Mouse (Mus musculus) forebrain, embryonic 11.5 days (tissue): ENCODE measurements at regions not wholly inside any gene's neighbourhood (a gene's known extent, or its start where the extent isn't known, plus 50 kb on each side); places are given as distances from the start of the nearest gene placed in this dataset.
"Not testable (repeated sequence)": the region's sequence is repeated elsewhere in the genome, so short reads cannot be mapped to it uniquely, and the experiment has no call there.

Experiments
- ATAC-seq: fragments of 200-750 bp; cut with Nextera tagmentation; replicated peaks from 2 replicates; pipeline ENCODE4 v1.8.0; 2017; ENCODE audit warnings: moderate TSS enrichment; ENCODE audit not compliant: low FRiP score
- DNase-seq: peaks from one replicate; pipeline ENCODE4 v3.0.0-alpha.2; 2017; ENCODE audit warnings: low spot score
- H3K27ac ChIP-seq: fragments of 300-500 bp; sonication (generic); 2 replicates; pipeline ENCODE4 v1.5.1; 2014; ENCODE audit warnings: low read depth, low read length
- H3K27me3 ChIP-seq: fragments of 300-500 bp; sonication (generic); 2 replicates; pipeline ENCODE4 v1.6.1; 2014; ENCODE audit warnings: mild to moderate bottlenecking, low read length, mixed read lengths; ENCODE audit not compliant: control insufficient read depth, insufficient read depth
- H3K36me3 ChIP-seq: fragments of 300-500 bp; sonication (generic); 2 replicates; pipeline ENCODE4 v1.6.1; 2014; ENCODE audit warnings: mild to moderate bottlenecking, low read length, moderate library complexity, mixed read lengths; ENCODE audit not compliant: control insufficient read depth, insufficient read depth
- H3K4me1 ChIP-seq: fragments of 300-500 bp; sonication (generic); replicated peaks from 2 replicates; pipeline ENCODE4 v1.6.1; 2014; ENCODE audit warnings: low read length, mixed read lengths; ENCODE audit not compliant: control insufficient read depth, insufficient read depth
- H3K4me2 ChIP-seq: fragments of 300-500 bp; sonication (generic); 2 replicates; pipeline ENCODE4 v1.6.1; 2014; ENCODE audit warnings: low read depth, mild to moderate bottlenecking, low read length, moderate library complexity, mixed read lengths; ENCODE audit not compliant: severe bottlenecking
- H3K4me3 ChIP-seq: fragments of 300-500 bp; sonication (generic); 2 replicates; pipeline ENCODE4 v1.5.1; 2014; ENCODE audit warnings: low read depth, low read length
- H3K9ac ChIP-seq: fragments of 300-500 bp; sonication (generic); 2 replicates; pipeline ENCODE4 v1.6.1; 2014; ENCODE audit warnings: low read length
- H3K9me3 ChIP-seq: fragments of 300-500 bp; sonication (generic); 2 replicates; pipeline ENCODE4 v1.6.1; 2016; ENCODE audit warnings: low read length, mixed read lengths; ENCODE audit not compliant: control insufficient read depth
- WGBS: fragments of 180-500 bp; shearing (Covaris S2); extraction: QIAGEN DNeasy Blood & Tissue Kit; methylation state at CpG from one replicate; pipeline ENCODE4 v1.1.7; 2014; 5-methylcytosine and 5-hydroxymethylcytosine counted together

- Histone ChIP-seq H3K27me3 (no peaks in the 10 kb centered on the region), H3K4me2 (no peak overlapping the region), H3K4me1 (no peaks in the 10 kb centered on the region), H3K9me3 (peaks cover 7% of the 10 kb centered on the region; the same call in 1 of the 2 replicates), H3K36me3 (no peaks in the 10 kb centered on the region), H3K27ac (no peak overlapping the region), H3K9ac (no peak overlapping the region), H3K4me3 (no peak overlapping the region)
- ATAC-seq (no peak), DNase-seq (no peak)
- 78% methylated on average over 1 of the region's 1 CpGs for WGBS
Measured at GRCm38 (mm10) chr12:114597672-114598071, 1054.0 kb downstream of the Adam6a start.

DNA sequence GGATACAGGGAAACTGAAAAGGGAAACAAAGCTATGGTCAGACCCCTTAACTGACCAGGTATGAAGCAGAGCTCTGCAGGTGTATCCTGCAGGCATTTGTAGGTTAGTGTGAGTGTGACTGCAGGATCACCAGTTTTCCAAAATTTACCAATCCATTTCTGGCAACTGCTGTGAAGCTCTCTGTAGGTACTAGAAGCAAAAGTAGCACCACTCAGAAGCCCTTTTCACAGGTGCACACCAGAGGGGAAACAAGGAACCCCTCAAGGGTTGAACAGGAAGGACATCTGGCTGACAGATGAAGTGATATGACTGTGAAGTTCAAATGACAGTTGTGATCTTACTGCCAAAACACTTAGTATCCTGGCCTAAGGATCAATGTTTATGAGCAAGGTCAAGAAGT, 1065.5 kb downstream of the Adam6a start:
- H3K9me3 ChIP-seq = peaks cover 8% of the 10 kb centered on the region

GRCm38 (mm10) chr12:114612108-114612507, 1068.4 kb downstream of the Adam6a start:
- H3K9me3 ChIP-seq = peaks cover 8% of the 10 kb centered on the region
- ATAC-seq (no peak), DNase-seq (no peak)
- no peak overlapping the region for H3K4me3 ChIP-seq
- no peaks in the 10 kb centered on the region for H3K27me3 ChIP-seq
- H3K36me3 ChIP-seq = no peaks in the 10 kb centered on the region
- WGBS = 74% methylated on average over 2 of the region's 2 CpGs
- H3K4me1 ChIP-seq = no peaks in the 10 kb centered on the region
- H3K9ac ChIP-seq = no peak overlapping the region
- no peak overlapping the region for H3K4me2 ChIP-seq
- H3K27ac ChIP-seq = no peak overlapping the region

More for the DNA sequence above, 1065.5 kb downstream of the Adam6a start:
- no peak overlapping the region for H3K4me2 ChIP-seq
- no peak overlapping the region for H3K4me3 ChIP-seq
- H3K9ac ChIP-seq = no peak overlapping the region
- H3K4me1 ChIP-seq = no peaks in the 10 kb centered on the region
- ATAC-seq = no peak
- no peaks in the 10 kb centered on the region for H3K27me3 ChIP-seq
- H3K27ac ChIP-seq = no peak overlapping the region
- DNase-seq = no peak
- H3K36me3 ChIP-seq = no peaks in the 10 kb centered on the region

DNA sequence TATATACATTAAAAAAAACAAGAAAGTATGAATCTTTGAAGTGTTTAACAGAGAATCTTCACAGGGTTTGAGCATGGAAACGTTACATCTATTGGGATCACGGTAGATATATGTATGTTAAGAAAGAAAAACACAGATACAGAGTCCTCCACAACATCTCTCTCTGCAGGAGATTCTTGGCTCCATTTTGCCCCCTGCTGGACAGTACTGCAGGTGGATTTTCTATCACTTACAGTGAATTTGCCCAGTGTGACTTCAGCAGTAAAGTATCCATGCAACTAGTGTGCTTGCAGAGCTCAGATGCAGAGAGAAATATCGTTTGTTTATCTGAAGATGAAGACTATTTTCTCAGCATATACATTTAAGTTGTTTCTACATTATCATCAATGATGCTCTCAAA, 1071.5 kb downstream of the Adam6a start:
- Histone ChIP-seq H3K4me2 (no peak overlapping the region), H3K9me3 (peaks cover 7% of the 10 kb centered on the region), H3K4me1 (no peaks in the 10 kb centered on the region), H3K9ac (no peak overlapping the region), H3K4me3 (no peak overlapping the region), H3K27me3 (no peaks in the 10 kb centered on the region), H3K36me3 (no peaks in the 10 kb centered on the region), H3K27ac (no peak overlapping the region)
- 64% methylated on average over 3 of the region's 3 CpGs for WGBS
- DNase-seq (no peak), ATAC-seq (no peak)

GRCm38 (mm10) chr12:114615712-114616111, 1072.0 kb downstream of the Adam6a start:
- no peak overlapping the region for H3K9ac ChIP-seq
- 83% methylated on average over 1 of the region's 1 CpGs for WGBS
- no peaks in the 10 kb centered on the region for H3K36me3 ChIP-seq
- no peak overlapping the region for H3K4me3 ChIP-seq
- no peaks in the 10 kb centered on the region for H3K27me3 ChIP-seq
- DNase-seq (no peak), ATAC-seq (no peak)
- H3K9me3 ChIP-seq = peaks cover 2% of the 10 kb centered on the region; the same call in 1 of the 2 replicates
- H3K4me2 ChIP-seq = no peak overlapping the region
- no peaks in the 10 kb centered on the region for H3K4me1 ChIP-seq
- no peak overlapping the region for H3K27ac ChIP-seq

DNA sequence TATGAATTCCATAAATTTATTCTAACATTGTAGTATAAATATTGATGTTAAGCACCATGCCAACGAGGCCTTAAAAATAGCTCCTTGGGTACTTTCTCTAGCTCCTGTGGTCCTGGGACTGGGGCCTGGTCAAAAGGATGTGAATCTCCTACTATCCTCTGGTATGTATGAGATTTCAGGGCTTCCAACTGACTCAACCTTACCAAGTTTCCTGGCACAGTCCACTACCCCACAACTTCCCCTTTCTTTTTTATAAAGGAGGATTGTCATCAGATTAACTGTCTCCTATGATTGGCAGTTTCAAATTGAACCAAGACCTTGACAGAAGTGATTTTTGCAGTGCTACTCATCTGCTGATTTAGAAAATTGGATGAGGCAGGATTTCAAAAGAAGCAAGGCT, 1097.4 kb downstream of the Adam6a start:
- H3K9ac ChIP-seq = no peak overlapping the region
- ATAC-seq = no peak
- H3K27me3 ChIP-seq = no peaks in the 10 kb centered on the region
- no peaks in the 10 kb centered on the region for H3K36me3 ChIP-seq
- H3K4me1 ChIP-seq = no peaks in the 10 kb centered on the region
- no peak overlapping the region for H3K4me3 ChIP-seq
- H3K4me2 ChIP-seq = no peak overlapping the region
- WGBS = 89% methylated on average over 1 of the region's 1 CpGs
- H3K9me3 ChIP-seq = no peaks in the 10 kb centered on the region; the same call in 1 of the 2 replicates
- DNase-seq = no peak
- no peak overlapping the region for H3K27ac ChIP-seq

DNA sequence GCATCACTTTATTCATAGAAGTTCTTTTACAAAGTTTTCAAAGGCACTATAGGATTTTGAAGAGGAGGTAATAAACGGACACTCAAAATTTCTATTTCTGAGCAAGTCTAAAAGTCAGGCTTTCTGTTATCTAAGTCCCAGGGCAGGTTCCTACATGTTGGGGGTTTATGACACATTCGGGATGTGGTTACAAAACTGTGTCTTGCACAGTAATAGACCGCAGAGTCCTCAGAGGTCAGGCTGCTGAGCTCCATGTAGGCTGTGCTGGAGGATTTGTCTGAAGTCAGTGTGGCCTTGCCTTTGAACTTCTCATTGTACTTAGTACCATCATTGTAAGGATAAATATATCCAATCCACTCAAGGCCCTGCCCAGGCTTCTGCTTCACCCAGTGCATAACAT, 1102.7 kb downstream of the Adam6a start:
- Histone ChIP-seq H3K9ac (no peak overlapping the region), H3K9me3 (peaks cover 3% of the 10 kb centered on the region; the same call in 1 of the 2 replicates), H3K27me3 (no peaks in the 10 kb centered on the region), H3K27ac (no peak overlapping the region), H3K4me3 (no peak overlapping the region), H3K4me2 (no peak overlapping the region), H3K36me3 (no peaks in the 10 kb centered on the region), H3K4me1 (no peaks in the 10 kb centered on the region)
- WGBS = 85% methylated on average over 3 of the region's 3 CpGs
- no peak for ATAC-seq
- no peak for DNase-seq

- 100% methylated on average over 1 of the region's 1 CpGs for WGBS
Measured at GRCm38 (mm10) chr12:114650432-114651101, 1106.9 kb downstream of the Adam6a start.

DNA sequence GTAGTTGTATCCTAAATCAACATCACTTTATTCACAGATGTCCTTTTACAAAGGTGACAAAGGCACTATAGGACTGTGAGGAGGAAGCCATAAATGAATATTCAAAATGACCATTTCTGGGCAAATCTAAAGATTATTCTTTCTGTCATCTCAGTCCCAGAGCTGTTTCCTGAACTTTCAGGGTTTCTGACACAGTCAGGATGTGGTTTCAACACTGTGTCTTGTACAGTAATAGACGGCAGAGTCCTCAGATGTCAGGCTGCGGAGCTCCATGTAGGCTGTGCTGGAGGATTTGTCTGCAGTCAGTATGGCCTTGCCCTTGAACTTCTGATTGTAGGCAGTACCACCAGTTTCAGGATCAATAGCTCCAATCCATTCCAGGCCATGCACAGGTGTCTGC, 1113.4 kb downstream of the Adam6a start:
- H3K36me3 ChIP-seq, H3K27ac ChIP-seq, ATAC-seq, H3K4me2 ChIP-seq, H3K27me3 ChIP-seq, H3K4me1 ChIP-seq, H3K4me3 ChIP-seq, H3K9me3 ChIP-seq, DNase-seq, H3K9ac ChIP-seq: not testable (repeated sequence)
- 100% methylated on average over 2 of the region's 2 CpGs for WGBS

More at GRCm38 (mm10) chr12:114650432-114651101, 1106.9 kb downstream of the Adam6a start:
- H3K9ac ChIP-seq, H3K4me3 ChIP-seq, H3K27me3 ChIP-seq, H3K27ac ChIP-seq, H3K9me3 ChIP-seq, H3K4me1 ChIP-seq, H3K36me3 ChIP-seq, DNase-seq, ATAC-seq, H3K4me2 ChIP-seq: not testable (repeated sequence)
